Mouse (Mus musculus) left cerebral cortex, postnatal 10 days (tissue): Measurements from ENCODE around the gene 4932438A13Rik. TPM values are rescaled to one million over a fixed set of nuclear protein-coding genes. Genes with fewer than 3 reads are reported as not detected.

Experiments
- DNase-seq, 2 experiments: peaks; one replicate each; pipeline ENCODE4 v3.0.0; 2021 to 2022; ENCODE audit warnings: low spot score in 2 of 2, mixed read lengths in 1 of 2; ENCODE audit errors: extremely low spot score in 1 of 2
- intact Hi-C: fragments of 180-260 bp; cut with DNase I; formaldehyde crosslinking; loops from one replicate; pipeline ENCODE4 v1.15.1; 2025
- total RNA-seq, 2 experiments: library from RNA; stranded (reverse); gene quantifications; 2 replicates each; pipeline ENCODE4 v1.2.3; 2021

4932438A13Rik gene
- total RNA-seq: 100 to 1,000 TPM; 122 to 127 TPM

DNA sequence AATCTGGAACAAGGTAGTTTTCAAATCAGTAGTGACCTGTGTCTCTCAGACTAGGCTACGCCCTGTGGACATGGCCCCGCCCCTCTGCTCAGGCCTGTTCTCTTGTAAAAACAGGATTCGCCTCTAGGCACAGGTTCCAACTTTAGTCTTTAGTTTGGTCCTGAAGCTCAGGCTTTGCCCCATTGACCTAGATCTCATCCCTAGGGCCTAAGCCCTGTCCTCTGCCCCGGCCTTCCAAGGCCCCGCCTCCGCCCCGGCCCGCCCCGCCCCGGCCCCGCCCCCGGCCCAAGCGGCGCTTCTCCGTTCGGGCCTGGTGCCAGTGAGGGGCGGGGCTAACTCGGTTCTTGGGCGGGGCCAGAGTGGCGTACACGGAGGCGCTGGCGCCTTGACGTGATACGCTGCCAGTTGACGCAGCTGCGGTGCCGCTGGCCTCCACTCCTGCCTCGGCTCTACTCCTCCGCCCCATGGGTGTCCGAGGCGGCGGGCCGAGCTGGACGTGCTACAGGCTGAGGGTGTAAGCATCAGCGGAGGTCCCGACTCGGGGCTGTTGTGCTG is at the start of gene 4932438A13Rik:
Gene 4932438A13Rik (plus strand): TSS at position 384 of the 555 bp plus-strand sequence.
- intact Hi-C loops: no loop called here
- peak; percentile 92 to 98 for DNase-seq

DNA sequence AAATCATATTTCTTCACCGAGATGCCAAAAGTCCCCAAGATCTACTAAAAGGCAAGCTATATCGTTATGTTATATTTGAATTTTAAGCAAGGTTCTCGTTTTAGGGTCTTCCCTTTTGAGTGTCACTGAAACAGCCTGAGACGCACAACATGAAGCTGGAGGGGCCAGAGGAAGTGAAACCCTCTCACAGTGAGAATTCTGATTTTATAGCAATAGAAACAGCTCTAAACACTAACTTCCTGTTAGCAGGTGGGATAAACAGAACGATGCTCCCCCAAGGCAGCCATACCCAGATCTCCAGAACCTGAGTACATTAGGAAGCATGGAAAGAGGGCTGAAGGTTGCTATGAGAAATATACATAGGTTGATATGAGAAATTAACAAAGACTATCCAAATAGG is 46.3 kb upstream of the 4932438A13Rik start:
- intact Hi-C loops: no loop called here
- no peak for DNase-seq

DNA sequence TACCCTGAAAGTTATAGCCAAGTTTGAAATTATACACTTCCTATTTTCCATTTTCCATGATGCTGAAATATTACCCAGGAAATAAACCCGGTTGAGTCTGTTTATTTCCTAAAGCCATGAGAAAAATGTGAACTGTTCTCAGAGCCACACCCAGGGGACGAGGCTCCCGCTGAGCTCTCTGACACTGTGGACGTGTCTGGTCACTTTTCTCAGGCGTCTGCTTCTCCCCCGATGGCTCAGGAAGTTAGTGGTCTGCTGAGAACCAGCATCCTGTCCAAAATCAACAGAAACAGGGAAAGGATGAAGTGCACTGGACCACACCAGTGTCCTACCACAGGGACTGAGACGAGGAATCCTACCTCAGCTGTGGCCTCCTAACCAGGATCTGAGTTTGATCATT is 43.5 kb upstream of the 4932438A13Rik start:
- DNase-seq: peak in 1 of 2 experiments; percentile 69
- intact Hi-C loops: no loop called here

DNA sequence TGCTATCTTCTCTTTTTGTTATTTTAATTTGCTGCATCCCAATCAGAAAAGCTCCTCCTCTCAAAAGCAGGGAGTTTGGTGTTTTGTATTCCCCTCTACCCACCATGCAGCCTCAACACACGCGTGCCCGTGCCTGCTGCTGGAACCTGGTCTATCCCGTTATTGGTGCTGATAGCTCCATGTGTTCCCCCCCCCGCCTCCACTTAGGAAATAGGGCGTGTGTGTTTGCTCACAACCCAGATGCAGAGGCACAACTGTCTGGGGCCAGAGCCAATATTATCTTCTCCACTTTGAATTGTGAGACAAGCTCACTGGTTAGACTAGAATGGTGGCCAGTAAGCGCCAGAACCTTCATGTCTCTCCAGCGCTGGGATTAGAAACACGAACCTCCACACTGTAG is 41.9 kb upstream of the 4932438A13Rik start:
- intact Hi-C loops: no loop called here
- no peak for DNase-seq

DNA sequence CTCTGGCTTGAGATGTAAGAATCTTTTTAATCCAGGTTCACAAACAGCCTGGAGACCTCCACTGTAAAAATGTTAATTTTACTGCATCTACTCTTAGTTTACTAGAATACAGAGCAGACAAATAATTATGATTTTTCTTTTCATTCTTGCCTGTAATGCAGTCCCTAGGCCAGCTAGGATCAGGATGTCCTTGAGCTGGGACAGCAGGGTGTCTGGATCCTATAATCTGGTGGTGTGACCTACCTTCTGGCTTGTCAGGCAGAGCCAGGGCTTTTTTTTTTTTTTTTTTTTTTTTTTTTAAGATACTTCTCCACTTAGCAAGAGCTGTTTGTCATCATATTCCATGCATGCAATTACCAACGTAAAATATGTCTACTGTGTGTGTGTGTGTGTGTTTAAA is 37.8 kb upstream of the 4932438A13Rik start:
- DNase-seq: no peak
- intact Hi-C loops: no loop called here

DNA sequence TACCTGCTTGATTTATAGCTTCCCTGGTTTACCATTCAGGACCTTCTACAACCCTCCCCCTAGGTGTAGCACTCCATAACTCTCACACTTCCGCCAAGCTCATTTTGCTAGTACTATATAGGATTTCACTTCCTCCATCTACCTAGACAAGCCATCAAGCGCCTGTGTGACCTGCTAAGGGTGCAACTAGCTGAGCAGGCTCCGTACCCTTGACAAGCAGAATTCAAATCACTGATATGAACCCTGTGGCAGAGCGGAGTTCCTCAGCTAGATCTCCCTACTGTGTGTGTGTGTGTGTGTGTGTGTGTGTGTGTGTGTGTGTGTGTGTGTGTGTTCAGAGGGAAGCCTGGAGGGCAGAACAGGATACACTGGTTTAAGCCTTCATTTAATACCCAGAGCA is 37.4 kb upstream of the 4932438A13Rik start:
- intact Hi-C loops: no loop called here
- DNase-seq: no peak

GRCm38 (mm10) chr3:36827274-36828025 is 35.5 kb upstream of the 4932438A13Rik start:
- intact Hi-C loops: no loop called here
- no peak for DNase-seq

- intact Hi-C loops: loop anchor here (5.0 kb wide), 1 partner anchor 143 kb away; no protein-coding TSS in a partner anchor
- DNase-seq: no peak
Measured at GRCm38 (mm10) chr3:36830218-36830617, 32.7 kb upstream of the 4932438A13Rik start.

DNA sequence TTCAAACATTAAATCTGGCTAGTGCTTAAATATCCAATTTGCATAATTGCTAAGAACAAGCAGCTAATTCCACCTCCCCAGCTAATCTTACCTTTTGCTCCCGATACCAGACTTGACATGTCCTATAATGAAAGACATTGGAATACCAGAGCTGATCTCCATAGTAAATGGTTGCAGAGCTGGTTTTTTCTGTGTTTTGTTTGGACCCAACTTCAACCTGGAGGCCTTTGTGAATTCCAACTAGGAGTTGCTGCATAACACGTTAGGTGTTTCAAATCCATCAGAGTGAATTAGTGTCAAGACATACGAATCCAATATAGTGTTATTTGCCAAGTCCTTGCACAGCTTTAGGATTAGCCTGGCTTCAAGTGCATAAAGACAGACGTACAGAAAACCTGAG is 28.5 kb upstream of the 4932438A13Rik start:
- no peak for DNase-seq
- intact Hi-C loops: loop anchor here (5.0 kb wide), 1 partner anchor 147 kb away; no protein-coding TSS in a partner anchor

DNA sequence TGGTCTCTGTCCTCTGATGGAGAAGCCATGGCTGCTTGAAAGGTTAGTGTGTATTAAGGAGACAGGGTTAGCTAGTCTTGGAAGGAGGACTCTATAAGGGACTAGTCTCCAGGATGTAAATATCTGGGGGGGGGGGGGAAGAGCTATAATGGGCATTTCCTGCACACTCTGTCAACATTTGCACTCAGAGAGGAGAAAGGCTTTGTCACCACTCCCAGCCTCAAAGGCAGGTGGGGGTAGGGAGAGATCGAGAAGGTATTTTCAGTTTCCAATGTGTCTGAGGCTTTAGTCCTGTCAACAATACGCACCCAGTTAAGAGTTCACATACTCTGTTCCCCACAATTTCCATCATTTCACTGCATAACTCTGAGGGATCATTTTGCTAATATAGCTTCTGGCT is 28.1 kb upstream of the 4932438A13Rik start:
- DNase-seq: no peak
- intact Hi-C loops: loop anchor here (5.0 kb wide), 1 partner anchor 148 kb away; no protein-coding TSS in a partner anchor

DNA sequence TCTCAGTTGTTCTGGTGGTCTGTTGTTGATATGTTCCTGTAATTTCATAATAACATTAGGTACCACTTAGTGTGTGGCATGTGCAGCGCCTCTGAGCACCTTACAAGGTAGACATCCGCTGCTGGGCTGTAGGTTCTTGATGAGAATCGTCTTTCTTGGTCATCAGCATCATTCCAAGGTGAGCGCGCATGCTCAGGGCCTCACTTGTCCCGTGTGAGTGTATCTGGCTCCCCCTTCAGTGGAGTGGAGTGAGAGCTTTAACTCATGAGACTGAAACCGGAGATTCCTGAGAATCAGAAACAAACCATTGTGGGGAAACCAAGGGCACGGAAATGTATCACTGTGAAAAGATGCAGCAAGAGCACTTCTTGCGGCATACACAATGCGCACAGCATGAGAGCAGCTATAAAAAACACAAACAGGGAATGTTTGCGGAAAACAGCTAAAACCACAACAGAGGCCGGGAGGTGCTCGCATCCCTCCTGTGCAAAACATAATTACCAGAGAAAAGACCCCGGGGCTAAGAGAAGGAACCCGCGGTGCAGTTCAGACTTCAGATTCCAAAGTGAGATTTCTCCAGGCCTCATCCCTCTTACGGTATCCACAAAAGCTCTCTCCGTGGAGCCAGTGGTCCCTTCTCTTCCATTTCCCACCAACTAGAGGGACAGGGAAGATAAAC is 27.2 kb upstream of the 4932438A13Rik start:
- DNase-seq: peak; percentile 23 to 69
- intact Hi-C loops: no loop called here

GRCm38 (mm10) chr3:36836833-36837232 is 26.1 kb upstream of the 4932438A13Rik start:
- intact Hi-C loops: no loop called here
- DNase-seq: no peak

DNA sequence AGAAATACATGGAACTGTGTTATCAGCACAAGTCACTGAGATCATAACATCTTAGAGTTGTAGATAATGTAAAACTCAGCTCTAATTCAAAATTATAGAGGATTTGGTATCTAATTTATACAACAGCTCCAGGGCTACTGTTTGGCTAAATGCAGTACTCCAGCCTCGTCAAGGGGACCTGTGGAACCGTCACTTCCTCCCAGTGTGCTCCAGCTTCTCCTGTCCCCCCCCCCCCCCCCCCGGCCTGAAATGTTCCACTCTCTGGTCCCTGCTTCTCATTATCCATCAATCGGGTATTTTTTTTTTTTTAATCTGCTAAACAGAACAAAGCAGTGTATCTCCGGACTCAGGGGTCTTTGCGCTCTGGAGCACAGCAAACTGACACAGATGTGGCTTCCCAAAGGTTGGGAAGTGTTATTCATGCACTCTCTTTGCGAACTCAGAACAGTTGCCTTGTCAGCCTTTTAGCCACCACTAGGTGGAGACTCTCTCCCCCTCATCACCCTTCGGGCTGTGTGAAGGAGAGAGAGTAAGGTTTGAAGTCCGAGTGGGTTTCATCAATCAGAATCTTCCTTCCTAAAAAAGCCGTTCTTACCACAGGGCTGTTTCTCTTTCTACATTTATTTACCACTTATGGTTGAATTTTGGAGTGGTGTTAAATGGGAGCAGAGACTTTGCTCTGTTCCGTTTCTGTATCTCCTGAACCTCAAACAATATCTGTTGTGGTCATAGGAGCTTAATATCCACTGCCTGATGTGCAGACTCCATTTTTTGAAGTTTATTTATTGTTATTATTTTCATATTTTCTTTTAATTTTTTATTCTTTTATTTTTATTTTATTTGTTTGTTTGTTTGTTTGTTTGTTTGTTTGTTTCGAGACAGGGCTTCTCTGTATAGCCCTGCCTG is 22.0 kb upstream of the 4932438A13Rik start:
- intact Hi-C loops: no loop called here
- peak; percentile 35 to 62 for DNase-seq

DNA sequence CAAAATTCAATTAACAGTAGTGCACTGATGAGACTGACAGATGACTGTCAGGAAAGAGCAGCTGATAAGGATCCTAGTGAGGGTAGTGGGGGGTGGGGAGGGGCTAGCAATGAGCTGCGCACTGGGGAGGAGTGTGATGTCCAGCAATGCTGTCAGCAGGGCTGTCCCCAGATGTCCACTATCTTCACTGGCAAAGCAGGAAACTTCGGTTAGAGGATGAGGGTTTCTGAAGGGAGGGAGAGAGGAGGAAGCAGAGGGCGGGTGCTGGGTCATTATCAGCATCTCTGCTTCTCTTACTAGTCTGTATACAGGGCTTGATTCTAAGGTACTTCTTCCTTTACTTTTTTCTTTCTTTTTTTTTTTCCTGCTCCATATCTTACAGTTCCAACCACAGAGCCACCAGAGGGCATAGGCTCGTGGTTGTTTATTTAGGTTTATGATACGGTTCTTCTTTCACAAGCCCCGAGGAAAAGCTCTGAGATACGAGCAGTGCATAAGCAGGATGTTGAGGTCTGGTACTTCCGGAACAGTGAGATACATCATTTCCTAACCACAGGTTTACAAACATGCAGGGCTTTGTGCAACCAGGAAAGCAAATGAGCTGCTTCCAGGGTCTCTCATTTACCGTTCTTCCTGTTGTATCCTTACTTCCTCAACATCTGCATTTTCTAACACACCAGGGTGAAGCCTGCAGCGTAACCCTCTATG is 9.0 kb upstream of the 4932438A13Rik start:
- no peak for DNase-seq

DNA sequence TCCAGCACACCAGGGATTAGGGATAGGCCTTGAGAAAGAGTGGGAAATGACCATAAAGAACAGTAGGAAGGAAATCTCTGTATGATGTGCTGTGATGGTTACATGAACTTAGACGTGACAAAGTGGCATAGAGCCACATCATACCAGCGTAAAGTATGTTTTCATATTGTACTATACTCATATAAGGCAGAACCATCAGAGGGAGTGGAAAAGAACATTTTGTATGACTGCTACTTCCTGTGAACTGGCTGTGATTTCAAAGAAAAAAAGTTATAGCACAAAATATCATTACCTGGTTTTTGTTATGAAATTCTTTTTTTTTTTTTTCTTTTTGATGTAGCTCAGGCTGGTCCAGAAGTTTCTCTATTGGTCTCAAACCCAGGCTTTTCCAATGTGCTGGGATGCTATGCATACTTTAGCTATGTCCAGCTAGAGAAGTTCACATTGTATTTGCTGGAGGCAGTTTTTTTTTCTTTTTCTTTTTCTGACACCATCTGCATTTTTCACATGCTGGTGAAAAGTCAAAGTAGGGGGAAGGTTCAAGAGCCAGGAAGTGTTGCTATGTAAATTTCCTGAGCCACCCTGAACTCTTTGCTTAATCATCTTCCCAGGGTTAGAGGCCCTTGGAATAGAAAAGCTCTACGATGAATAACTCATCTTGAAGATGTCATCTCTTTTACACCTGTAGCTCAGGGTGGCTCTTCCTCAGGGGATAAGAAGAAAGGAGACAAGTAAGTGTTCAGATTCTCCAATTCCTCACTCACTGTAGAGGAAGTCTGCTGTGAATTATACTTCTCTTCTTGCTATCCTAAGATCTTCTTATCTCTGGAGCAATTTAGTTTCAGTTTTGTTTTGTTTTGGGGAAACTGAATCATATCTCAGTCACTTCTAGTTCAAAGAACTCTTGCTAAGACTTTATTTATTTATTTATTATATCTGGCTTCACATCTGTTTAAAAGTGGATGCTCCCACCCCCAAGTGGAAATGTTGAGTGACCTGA is 1.2 kb upstream of the 4932438A13Rik start:
- intact Hi-C loops: no loop called here
- DNase-seq: no peak

More for the DNA sequence above, 9.0 kb upstream of the 4932438A13Rik start:
- intact Hi-C loops: no loop called here

- intact Hi-C loops: no loop called here
- DNase-seq: no peak
Measured at GRCm38 (mm10) chr3:36863427-36863826, 523 bp downstream of the 4932438A13Rik start.

- no peak for DNase-seq
- intact Hi-C loops: no loop called here
Measured at GRCm38 (mm10) chr3:36863881-36864280, 977 bp downstream of the 4932438A13Rik start.
